Mouse (Mus musculus): ENCODE data around the gene Rbfox2.

Gene Rbfox2

GRCm38 (mm10) chr15:77034526-77034925, 272.3 kb downstream of the Rbfox2 start:
- DNase-seq (ENCODE audit: low read depth, low spot score), result no peak

GRCm38 (mm10) chr15:77031271-77031670, 275.5 kb downstream of the Rbfox2 start:
- no peak for DNase-seq (ENCODE audit: low read depth, low spot score)

GRCm38 (mm10) chr15:77029331-77029991, 277.3 kb downstream of the Rbfox2 start:
- peak; percentile 51 for DNase-seq (ENCODE audit: low read depth, low spot score)
